Mouse (Mus musculus): Measurements from ENCODE around the gene Cdhr5. TPM values are rescaled to one million over a fixed set of nuclear protein-coding genes. Genes with fewer than 3 reads are reported as not detected.

Cdhr5 gene
- total RNA-seq (2021) = 8.0 and 10.6 TPM in 2 replicates
- long read RNA-seq, experiment 1, partial matches to known transcripts = 0 of 6 reads
- long read RNA-seq, experiment 1, other reads (novel, unspliced or antisense) = 1 of 6 reads
- long read RNA-seq, experiment 2, transcript Cdhr5-201 (14 exons, 2,133 nt) = major isoform, 5 of 11 reads
- long read RNA-seq, experiment 2, partial matches to known transcripts = 1 of 11 reads
- long read RNA-seq, experiment 2, other reads (novel, unspliced or antisense) = 3 of 11 reads

DNA sequence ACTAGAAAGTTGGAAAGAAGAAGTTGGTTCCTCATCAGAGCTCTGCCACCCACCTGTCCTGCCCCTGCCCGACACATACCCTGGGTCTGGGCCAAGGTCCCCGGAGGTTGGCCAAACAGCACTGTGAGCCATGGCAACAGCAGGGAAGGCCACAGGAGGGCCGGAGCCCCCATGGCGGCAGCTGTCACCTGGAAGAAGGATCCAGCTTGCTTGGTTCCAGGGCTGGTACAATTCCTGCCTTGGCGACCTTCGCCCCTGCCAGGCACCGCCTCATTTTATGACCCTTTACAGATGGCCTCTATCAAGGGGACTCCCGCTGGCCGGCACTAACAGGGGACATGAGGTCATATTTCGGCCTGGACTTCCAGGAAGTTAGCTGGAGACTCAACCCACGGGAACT lies at the start of gene Cdhr5:
Gene Cdhr5 (minus strand): TSS at position 241 of the 400 bp plus-strand sequence.
- DNase-seq = peak; percentile 55

DNA sequence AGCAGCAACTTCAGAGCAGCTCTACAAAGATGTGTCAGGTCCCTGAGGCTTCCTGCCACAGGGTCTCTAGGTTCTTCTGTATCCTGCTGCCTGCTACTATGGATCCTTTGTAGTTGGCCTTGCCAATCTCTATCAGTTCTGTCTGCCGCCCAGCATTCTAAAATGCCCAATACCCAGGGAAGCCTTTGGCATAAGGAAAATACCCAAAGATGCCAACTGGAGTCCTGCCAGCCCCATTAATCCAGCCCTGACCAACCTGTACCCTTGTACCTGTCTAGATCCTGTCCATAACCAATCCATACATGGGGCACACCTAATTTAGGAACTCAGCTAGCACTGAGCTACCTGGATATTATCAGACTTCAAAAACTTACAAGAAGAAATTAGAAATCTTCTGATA lies 48.1 kb upstream of the Cdhr5 start:
- no peak for DNase-seq

DNA sequence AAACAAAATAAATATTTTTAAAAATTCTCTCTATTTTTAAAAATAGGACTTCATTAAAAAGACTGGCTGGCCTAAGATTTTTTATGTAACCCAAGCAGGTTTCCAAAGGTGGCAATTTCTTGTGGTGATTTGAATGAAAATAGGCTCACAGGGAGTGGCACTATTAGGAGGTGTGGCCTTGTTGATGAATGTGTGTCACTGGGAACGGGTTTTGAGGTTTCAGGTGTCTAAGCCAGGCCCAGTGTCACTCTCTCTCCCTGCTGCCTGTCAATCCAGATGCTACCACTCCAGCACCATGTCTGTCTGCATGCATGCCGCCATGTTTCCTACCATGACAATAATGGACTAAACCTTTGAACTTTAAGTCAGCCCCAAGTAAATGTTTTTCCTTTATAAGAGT lies 42.9 kb upstream of the Cdhr5 start:
- no peak for DNase-seq

DNA sequence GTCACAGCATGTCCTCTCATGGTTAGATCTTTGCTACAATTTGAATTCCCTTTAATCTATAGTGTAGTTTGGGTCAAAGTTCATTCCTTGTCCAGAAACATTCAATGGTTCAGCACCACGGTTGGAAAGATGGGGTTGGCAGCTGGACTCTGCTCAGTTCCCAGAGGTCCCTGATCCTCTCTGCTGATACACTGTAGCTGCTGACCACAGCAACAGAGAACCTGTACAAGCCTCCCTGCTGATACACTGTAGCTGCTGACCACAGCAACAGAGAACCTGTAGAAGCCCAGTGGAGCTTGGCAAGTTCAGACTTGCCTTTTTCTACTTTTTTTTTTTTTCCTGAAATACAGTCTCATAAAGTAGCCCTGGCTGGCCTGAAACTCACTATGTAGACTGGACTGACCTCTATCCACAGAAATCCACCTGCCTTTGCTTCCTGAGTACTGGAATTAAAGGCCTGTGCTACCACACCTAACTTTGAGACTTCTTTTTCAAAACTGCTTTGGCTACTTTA lies 41.1 kb upstream of the Cdhr5 start:
- no peak for DNase-seq

DNA sequence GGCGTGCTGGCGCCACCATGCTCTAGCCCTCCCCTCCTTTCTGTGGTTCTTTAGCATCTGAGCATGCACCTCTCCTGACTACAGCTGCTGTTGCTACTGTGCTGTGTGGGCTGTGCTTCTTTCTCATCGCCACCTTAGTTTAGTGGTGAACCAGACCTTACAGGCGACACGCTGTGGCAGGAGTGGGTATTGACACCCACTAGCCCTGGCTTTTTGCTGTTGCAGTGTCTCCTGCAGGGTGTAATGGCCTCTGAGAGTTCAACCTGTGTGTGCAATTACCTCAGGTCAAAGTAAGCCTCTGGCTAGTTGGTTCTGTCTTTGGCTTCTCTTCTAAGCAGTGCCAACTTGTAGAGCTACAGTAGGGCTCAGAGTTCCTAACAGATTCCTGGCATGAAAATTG lies 39.4 kb upstream of the Cdhr5 start:
- peak; percentile 72 for DNase-seq

DNA sequence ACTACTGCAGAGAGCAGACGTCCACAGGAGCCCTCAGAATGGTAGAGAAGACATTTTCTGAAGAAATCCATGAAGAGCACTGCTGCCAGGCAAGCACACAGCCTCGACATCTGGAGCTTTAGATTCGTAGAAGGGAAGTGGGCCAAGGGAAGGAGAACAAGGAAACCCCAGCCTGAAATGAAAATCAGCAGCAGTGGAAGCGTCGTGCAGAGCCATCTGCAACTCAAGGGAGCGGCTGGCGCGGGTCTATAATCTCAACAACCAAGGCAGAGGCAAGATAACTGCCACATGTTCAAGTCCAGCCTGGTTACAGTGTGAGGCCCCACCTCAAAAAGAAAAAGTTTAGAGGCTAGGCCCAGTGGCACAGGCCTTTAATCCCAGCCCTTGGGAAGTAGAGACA lies 38.5 kb upstream of the Cdhr5 start:
- no peak for DNase-seq

DNA sequence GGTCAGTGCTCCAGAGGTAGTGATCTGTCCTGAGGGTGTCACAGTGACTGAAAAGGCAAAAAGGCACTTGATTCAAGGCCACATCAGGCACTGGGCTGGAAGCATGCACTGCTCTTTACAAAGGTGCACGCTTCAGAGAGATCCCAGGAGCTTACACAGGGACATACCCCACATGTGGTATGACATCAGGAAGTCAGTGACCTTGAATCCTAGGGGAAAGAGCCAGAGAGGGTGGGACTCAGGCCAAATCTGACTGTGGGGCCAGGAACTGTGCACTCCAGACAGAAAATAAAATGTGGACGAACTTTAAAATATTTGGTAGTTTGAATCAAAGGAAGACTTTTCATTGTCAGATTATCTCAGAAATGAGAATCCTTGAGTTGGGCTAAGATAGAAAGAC lies 37.8 kb upstream of the Cdhr5 start:
- peak; percentile 57 for DNase-seq

DNA sequence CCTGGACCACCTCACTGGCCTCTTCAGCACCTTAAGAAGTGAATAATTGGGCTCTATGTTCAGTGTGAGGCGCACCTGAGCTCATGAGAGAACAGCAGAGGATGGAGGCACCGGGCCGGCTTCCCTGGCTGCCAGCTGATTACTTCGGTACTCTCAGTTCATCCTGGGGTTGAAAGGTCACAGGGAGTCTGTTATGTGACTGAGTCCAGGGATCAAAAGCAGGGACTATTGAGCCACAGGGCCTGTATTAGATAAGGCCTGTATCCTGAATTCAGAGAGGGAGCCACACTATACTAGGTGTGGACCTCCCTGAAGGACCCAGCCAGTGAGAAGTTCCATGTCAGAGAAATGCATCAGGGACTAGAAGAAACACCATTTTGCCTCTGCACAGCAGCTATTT lies 28.0 kb upstream of the Cdhr5 start:
- DNase-seq = no peak

DNA sequence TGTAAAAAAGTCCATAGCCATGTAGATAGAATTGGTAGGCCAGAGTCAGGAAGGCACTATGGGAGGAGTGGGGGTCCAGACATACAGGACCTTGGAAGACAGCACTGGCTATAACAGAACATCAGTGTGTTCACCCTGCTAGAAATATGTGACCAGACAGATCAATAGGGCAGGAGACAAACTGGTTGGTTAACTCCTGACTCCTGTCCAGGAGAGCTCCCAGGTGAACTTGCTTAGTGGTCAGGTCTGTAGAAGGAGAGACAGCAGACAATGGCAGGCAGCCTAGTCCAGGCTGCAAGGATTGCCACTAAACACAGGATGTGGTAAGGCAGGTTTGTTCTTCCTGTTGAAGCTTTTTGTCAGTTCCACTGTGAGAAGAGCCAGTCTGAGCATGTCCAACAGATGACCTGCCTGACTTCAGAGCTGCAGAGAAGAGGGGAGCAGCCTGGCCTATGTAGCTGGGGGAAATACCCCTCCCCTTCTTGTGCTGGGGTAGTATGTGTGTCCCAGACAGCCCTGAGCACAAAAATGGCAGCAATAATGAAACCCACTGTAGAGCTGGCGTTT lies 26.2 kb upstream of the Cdhr5 start:
- no peak for DNase-seq

DNA sequence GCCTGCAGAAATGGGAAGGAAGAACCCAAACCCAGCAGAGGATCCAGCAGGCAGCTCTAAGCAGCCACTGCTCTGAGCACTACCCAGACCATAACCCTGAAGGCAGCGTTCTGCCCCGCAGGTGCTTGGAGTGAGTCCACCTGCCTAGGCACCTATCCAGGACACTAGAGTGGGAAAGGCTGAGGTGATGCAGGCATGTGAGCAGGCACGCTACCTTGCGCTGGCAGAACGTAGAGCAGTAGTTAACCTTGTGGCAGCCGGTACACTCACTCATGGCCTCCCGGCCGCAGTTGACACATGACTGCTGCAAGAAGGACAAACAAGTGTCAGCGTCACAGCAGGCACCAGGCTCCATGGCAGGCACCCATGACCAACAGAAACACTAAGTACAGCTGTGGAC lies 24.8 kb upstream of the Cdhr5 start:
- peak; percentile 61 for DNase-seq

DNA sequence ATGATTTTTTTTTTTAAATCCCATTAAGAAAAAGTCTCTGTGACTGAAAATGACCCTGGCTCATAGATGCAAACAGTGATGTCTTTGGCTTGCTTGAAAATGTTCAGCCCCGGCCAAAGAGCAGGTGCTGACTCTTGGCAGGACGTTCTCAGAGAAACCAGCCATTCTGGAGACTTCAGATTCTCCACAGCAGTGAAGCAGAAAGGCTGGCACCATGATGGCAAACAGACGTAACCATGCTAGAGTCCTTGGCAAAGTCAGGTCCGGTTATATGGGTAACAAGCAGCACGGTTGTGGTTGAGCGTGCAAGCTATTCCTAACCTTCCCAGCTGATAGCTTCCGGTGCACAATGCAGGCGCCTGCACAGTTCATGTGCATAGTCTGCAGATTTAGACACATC lies 22.6 kb upstream of the Cdhr5 start:
- DNase-seq = no peak

DNA sequence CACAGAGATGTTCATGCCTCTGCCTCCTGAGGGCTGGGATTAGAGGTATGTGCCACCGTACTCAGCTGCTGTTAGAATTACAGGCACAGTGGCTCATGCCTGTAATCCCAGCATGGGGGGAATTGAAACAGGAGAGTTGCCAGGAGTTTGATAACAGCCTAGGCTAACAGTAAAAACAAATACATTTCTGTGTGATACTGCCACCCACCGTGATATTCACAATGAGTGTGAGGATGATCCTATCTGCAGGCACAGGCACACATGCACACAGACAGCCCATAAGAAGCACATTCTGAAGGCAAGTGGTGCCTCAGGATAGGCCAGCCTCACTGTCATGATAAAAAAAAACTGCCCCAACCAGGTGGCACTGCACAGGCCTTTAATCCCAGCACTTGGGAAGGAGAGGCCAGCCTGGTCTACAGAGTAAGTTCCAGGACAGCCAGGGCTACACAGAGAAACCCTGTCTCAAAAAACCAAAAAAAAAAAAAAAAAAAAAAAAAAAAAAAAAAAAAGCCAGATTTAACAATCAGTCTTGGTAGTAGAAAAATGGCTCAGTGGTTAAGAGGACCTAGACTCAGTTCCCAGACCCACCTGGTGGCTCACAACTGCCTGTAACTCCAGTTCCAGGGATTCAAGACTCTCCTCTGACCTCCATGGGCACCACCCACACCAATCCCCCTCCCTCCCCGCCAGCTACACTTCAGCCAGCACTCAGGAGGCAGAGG lies 21.5 kb upstream of the Cdhr5 start:
- DNase-seq = no peak

DNA sequence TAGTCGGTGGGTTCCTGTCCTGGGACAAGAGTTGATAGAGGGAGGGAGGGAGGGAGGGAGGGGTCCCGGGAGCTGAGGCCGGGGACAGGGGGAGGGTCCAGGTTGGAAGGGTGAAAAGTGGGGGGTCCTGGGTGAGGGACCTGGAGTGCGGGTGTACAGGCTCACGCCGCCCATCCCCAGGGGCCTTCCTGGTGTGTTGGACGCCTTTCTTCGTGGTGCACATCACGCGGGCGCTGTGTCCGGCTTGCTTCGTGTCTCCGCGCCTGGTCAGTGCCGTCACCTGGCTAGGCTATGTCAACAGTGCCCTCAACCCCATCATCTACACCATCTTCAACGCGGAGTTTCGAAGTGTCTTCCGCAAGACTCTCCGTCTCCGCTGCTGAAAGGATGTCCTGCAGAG lies 17.9 kb upstream of the Cdhr5 start:
- DNase-seq = no peak

DNA sequence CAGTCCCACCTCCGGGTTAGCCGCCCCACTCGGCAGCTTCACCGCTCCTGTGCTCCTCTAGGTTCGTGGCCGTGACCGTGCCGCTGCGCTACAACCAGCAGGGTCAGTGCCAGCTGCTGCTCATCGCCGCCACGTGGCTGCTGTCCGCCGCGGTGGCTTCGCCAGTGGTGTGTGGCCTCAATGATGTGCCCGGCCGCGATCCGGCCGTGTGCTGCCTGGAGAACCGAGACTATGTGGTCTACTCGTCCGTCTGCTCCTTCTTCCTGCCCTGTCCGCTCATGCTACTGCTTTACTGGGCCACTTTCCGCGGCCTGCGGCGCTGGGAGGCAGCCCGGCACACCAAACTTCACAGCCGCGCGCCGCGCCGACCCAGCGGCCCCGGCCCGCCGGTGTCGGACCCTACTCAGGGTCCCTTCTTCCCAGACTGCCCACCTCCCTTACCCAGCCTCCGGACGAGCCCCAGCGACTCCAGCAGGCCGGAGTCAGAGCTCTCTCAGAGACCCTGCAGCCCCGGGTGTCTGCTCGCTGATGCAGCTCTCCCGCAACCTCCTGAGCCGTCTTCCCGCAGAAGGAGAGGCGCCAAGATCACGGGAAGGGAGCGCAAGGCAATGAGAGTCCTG lies 17.4 kb upstream of the Cdhr5 start:
- peak; percentile 70 for DNase-seq

DNA sequence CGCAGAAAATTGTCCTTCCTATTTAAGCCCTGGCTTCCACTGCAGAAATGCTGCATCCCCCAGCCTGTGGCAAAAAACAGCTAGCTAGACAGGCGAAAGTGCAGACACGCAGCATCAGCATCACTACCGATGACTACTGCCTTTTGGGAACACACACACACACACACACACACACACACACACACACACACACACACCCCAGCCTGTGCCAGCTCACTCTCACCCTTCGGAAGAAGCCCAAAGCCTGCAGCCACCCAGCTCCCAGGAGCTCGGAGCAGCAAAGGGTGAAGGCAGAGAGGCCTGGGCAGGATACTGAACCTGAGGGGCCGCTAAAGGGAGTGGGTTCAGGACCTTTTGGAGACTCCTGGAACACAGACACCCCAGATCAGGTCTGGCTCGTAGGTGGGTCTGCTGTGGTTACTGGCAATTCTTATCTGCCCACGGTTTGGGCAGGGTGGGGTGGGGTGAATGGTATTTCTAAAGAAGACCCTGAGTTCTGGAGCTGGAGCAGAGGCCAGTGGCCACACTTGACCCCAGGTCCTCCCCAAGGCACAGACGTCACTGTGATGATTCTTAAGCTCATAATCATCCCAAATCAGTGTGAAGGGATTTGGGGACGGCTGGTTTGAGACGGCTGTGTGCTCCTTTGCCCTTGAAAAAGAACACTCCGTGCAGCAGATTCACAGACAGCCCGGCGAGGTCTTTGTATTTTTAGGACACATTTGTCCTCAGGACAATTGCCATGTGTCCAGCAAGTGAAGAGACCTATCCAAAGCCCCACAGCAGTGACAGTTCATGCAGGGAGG lies 16.2 kb upstream of the Cdhr5 start:
- DNase-seq = no peak

DNA sequence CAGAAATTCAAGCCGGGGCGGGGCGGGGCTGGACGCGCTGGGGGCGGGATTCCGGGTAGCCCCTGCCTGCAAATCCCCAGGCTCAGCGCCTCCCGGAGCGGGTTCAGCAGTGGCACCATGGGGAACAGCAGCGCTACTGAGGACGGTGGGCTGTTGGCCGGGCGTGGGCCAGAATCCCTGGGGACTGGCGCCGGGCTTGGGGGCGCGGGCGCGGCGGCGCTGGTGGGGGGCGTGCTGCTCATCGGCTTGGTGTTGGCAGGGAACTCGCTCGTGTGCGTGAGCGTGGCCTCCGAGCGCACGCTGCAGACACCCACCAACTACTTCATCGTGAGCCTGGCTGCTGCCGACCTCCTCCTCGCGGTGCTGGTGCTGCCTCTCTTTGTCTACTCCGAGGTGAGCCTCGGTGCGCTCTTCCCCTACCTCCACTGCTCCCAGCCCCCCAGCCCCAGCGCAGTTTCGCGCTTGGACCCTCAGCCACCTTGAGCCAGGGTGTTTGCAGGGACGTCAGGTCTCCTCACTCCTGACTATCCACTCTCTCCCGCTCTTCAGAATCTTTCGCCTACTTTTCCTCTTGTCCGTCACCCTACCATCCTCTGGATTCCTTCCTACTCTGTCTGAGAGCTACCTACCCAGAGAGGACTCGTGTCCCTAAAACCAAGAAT lies 15.5 kb upstream of the Cdhr5 start, which contains the start of gene Drd4:
Gene Drd4 (plus strand): TSS at position 86 of the 662 bp plus-strand sequence.
- peak; percentile 54 for DNase-seq

DNA sequence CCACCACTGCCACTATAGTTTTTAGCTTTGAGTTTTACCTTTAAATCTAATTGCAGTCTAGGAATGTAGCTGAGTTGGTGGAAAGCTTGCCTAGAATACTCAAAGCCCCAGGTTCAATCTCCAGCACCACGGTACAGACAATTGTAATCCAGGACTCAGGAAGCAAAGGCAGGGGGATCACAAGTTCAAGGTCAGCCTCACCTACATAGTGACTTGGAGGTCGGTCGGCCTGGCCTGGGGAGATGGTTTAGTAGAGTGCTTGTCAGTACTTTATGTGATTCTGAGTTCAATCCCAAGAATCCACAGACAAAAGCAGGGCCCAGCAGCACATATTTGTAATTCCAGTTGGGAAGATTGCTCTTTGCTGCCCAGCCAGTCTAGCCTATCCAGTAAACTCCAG lies 11.5 kb upstream of the Cdhr5 start:
- DNase-seq = no peak

DNA sequence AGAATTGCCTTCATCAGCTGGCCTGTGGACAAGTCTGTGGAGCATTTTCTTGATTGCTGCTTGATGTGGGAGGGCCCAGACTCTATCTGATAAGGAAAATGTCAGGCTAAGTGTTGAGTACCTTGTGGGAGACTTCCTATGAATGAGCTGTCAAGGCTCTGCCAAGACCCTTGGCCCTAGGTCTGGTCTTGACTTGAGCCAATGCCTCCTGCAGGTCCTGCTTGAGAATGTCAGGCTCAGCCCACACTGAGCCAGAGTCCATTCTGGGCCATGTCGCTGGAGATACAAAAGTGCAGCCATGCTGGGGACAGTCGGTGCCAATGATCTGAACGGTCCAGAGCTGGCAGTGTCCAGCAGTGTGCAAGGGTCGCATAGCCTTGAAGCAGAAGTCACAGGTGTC lies 6.2 kb upstream of the Cdhr5 start:
- no peak for DNase-seq

DNA sequence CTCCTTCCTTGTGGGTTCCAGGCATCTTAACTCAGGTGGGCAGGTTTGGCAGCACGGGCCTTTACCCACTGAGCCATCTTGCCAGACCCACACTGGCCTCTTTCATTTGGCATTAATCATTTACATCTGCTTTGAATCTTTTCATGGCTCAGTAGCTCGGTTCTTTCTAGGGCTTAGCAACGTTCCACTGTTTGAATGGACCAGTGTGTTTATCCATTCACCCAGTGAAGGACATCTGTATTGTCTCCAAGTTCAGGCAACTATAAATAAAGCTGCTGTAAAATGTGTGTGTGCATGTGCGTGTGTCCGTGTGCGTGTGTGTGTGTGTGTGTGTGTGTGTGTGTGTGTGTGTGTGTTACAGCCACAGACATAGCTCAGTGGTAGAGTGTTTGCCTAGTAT lies 4.9 kb upstream of the Cdhr5 start:
- DNase-seq = no peak

DNA sequence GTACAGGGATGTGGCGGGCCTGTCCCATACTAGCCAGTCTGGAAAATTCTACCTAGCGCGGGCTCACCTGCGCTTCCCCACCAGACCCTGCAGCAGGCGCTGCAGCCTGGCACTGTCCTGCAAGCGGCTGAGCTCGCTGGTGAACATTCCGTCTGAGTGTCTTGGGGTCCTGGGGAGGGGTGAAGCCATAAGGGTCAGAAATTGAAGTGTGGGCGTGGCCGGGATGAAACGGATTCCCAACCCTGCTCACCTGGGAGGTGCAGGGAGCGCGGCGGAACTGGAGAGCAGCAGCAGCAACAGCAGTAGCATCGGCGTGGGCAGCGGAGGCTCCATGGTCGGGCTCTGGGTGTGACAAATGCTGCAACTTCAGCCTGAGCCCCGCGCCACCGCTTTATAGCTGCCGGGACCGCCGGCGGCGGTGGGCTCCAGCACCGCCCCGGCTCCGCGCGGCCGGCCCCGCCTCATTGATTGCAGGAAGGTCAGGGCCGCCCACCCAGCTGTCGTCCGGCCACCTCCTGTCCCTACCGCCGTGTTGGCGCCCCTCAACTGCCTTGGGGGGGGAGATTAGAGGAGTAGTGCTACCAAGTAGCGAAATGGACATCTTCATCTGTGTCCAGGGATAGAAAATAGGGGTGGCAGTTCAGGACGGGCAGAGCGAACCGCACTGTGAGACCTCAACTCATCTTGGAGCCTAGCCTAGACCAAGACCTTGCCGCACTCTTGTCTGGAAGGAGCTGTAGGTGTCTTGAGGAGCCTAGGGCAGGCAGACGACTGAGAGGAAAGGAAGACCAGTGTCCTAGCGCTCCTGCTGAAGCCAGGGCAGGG lies 2.4 kb upstream of the Cdhr5 start, which contains the start of gene Sct:
Gene Sct (minus strand): TSS at position 368 of the 825 bp plus-strand sequence.
- peak; percentile 56 for DNase-seq
